Mouse (Mus musculus): ENCODE measurements around the gene Slc39a9. TPM values are rescaled to one million over a fixed set of nuclear protein-coding genes. Genes with fewer than 3 reads are reported as not detected.

The Slc39a9 gene
- 10 to 100 TPM; 20.1 to 22.6 TPM for total RNA-seq (2021)
- long read RNA-seq, experiment 1, full-length matches to known transcripts: 13 of 20 reads
- long read RNA-seq, experiment 1, partial matches to known transcripts: 0 of 20 reads
- long read RNA-seq, experiment 1, other reads (novel, unspliced or antisense): 7 of 20 reads
- long read RNA-seq, experiment 2, full-length matches to known transcripts: 9 of 13 reads
- long read RNA-seq, experiment 2, partial matches to known transcripts: 0 of 13 reads
- long read RNA-seq, experiment 2, other reads (novel, unspliced or antisense): 4 of 13 reads

- DNase-seq: peak; percentile 92 to 93
- intact Hi-C loops (cut with DNase I): no loop called here
Measured at GRCm38 (mm10) chr12:80643693-80644505, at the start of gene Slc39a9, which contains the start of gene Erh. TSS of gene Slc39a9 (plus strand) at chr12:80643883. TSS of gene Erh (minus strand) at chr12:80644341.

- peak in 1 of 2 experiments; percentile 25 for DNase-seq
- intact Hi-C loops (cut with DNase I): no loop called here
Measured at GRCm38 (mm10) chr12:80594141-80594540, 49.5 kb upstream of the Slc39a9 start.

- intact Hi-C loops (cut with DNase I): no loop called here
- DNase-seq: no peak
Measured at GRCm38 (mm10) chr12:80594781-80595180, 48.9 kb upstream of the Slc39a9 start.

- intact Hi-C loops (cut with DNase I): no loop called here
- DNase-seq: no peak
Measured at GRCm38 (mm10) chr12:80595566-80595965, 48.1 kb upstream of the Slc39a9 start.

- no peak for DNase-seq
- intact Hi-C loops (cut with DNase I): no loop called here
Measured at GRCm38 (mm10) chr12:80595968-80596367, 47.7 kb upstream of the Slc39a9 start.

GRCm38 (mm10) chr12:80598236-80598635, 45.4 kb upstream of the Slc39a9 start:
- intact Hi-C loops (cut with DNase I): no loop called here
- no peak for DNase-seq

GRCm38 (mm10) chr12:80598756-80599155, 44.9 kb upstream of the Slc39a9 start:
- peak; percentile 64 to 68 for DNase-seq
- intact Hi-C loops (cut with DNase I): no loop called here

- intact Hi-C loops (cut with DNase I): no loop called here
- DNase-seq: no peak
Measured at GRCm38 (mm10) chr12:80601597-80602269, 42.0 kb upstream of the Slc39a9 start.

- DNase-seq: no peak
- intact Hi-C loops (cut with DNase I): no loop called here
Measured at GRCm38 (mm10) chr12:80602432-80602831, 41.3 kb upstream of the Slc39a9 start.

GRCm38 (mm10) chr12:80603566-80603965, 40.1 kb upstream of the Slc39a9 start:
- intact Hi-C loops (cut with DNase I): no loop called here
- DNase-seq: peak; percentile 61 to 73

- intact Hi-C loops (cut with DNase I): no loop called here
- DNase-seq: no peak
Measured at GRCm38 (mm10) chr12:80604218-80604617, 39.5 kb upstream of the Slc39a9 start.

GRCm38 (mm10) chr12:80608576-80608975, 35.1 kb upstream of the Slc39a9 start:
- DNase-seq: no peak
- intact Hi-C loops (cut with DNase I): no loop called here

- intact Hi-C loops (cut with DNase I): no loop called here
- peak; percentile 36 to 57 for DNase-seq
Measured at GRCm38 (mm10) chr12:80609928-80610327, 33.8 kb upstream of the Slc39a9 start.

- no peak for DNase-seq
- intact Hi-C loops (cut with DNase I): no loop called here
Measured at GRCm38 (mm10) chr12:80612113-80612791, 31.4 kb upstream of the Slc39a9 start.

- DNase-seq: no peak
- intact Hi-C loops (cut with DNase I): no loop called here
Measured at GRCm38 (mm10) chr12:80615371-80616257, 28.1 kb upstream of the Slc39a9 start.

GRCm38 (mm10) chr12:80620501-80620900, 23.2 kb upstream of the Slc39a9 start:
- intact Hi-C loops (cut with DNase I): no loop called here
- no peak for DNase-seq

GRCm38 (mm10) chr12:80631790-80632189, 11.9 kb upstream of the Slc39a9 start:
- no peak for DNase-seq
- intact Hi-C loops (cut with DNase I): loop anchor here (5.0 kb wide), 1 partner anchor 36 kb away; no protein-coding TSS in a partner anchor

GRCm38 (mm10) chr12:80642725-80643692, 674 bp upstream of the Slc39a9 start:
- peak; percentile 27 to 57 for DNase-seq
- intact Hi-C loops (cut with DNase I): no loop called here
